Mouse (Mus musculus) MEL (cell line): Measurements from ENCODE around the gene Pakap. TPM values are rescaled to one million over a fixed set of nuclear protein-coding genes. Genes with fewer than 3 reads are reported as not detected.

Experiments
- DNase-seq: peaks from one replicate; pipeline ENCODE4 v3.0.0; 2011; ENCODE audit warnings: low read depth, low spot score
- H3K27ac ChIP-seq: 2 replicates; pipeline ENCODE4 v1.5.1; 2012; ENCODE audit warnings: low read depth, mild to moderate bottlenecking, control low read depth, low read length, moderate library complexity; ENCODE audit not compliant: control insufficient read depth
- H3K27me3 ChIP-seq, 2 experiments: fragments of 150-350 bp in 1 of 2; sonication (generic) in 1 of 2; 2 replicates each; pipeline ENCODE4 v1.6.1; 2012; ENCODE audit warnings: low read length in 2 of 2, mild to moderate bottlenecking in 2 of 2, improper control_type of control experiment in 1 of 2, moderate library complexity in 1 of 2; ENCODE audit not compliant: insufficient read depth in 2 of 2, control insufficient read depth in 1 of 2
- H3K36me3 ChIP-seq, 2 experiments: 2 replicates each; pipeline ENCODE4 v1.6.1; 2012 to 2014; ENCODE audit warnings: low read length in 2 of 2, improper control_type of control experiment in 1 of 2, inconsistent platforms in 1 of 2, mild to moderate bottlenecking in 1 of 2; ENCODE audit not compliant: insufficient read depth in 2 of 2, control insufficient read depth in 1 of 2
- H3K4me1 ChIP-seq, 2 experiments: fragments of 150-350 bp in 1 of 2; sonication (generic) in 1 of 2; 2 replicates each; pipeline ENCODE4 v1.6.1; 2012; ENCODE audit warnings: low read length in 2 of 2, improper control_type of control experiment in 1 of 2, mild to moderate bottlenecking in 1 of 2; ENCODE audit not compliant: insufficient read depth in 2 of 2, control insufficient read depth in 1 of 2
- H3K4me3 ChIP-seq, 2 experiments: fragments of 150-350 bp in 1 of 2; sonication (generic) in 1 of 2; 2 replicates each; pipeline ENCODE4 v1.5.1; 2012; ENCODE audit warnings: low read depth in 2 of 2, low read length in 2 of 2, mild to moderate bottlenecking in 2 of 2, moderate library complexity in 2 of 2, control low read depth in 1 of 2, improper control_type of control experiment in 1 of 2; ENCODE audit not compliant: control insufficient read depth in 1 of 2, insufficient read depth in 1 of 2
- H3K79me2 ChIP-seq: 2 replicates; pipeline ENCODE4 v1.6.1; 2012; ENCODE audit warnings: mild to moderate bottlenecking, low read length, moderate library complexity; ENCODE audit not compliant: control insufficient read depth, poor library complexity, insufficient read depth
- H3K9ac ChIP-seq: 2 replicates; pipeline ENCODE4 v1.6.1; 2012; ENCODE audit warnings: low read depth, mild to moderate bottlenecking, control low read depth, low read length, moderate library complexity; ENCODE audit not compliant: control insufficient read depth, poor library complexity, severe bottlenecking
- H3K9me3 ChIP-seq: fragments of 150-350 bp; sonication (generic); replicated peaks from 2 replicates; pipeline ENCODE4 v1.6.1; 2012; ENCODE audit warnings: mild to moderate bottlenecking, low read length, improper control_type of control experiment, moderate library complexity; ENCODE audit not compliant: insufficient read depth
- ELF1 ChIP-seq: IDR thresholded peaks from 2 replicates; pipeline ENCODE4 v1.6.1; 2014; ENCODE audit warnings: low read depth, mild to moderate bottlenecking, inconsistent platforms, low read length, improper control_type of control experiment, moderate library complexity
- ETS1 ChIP-seq: IDR thresholded peaks from 2 replicates; pipeline ENCODE4 v1.6.1; 2012; ENCODE audit warnings: low read depth, mild to moderate bottlenecking, inconsistent platforms, low read length, improper control_type of control experiment, moderate library complexity
- GABPA ChIP-seq: IDR thresholded peaks from 2 replicates; pipeline ENCODE4 v1.6.1; 2012; ENCODE audit warnings: low read depth, mild to moderate bottlenecking, inconsistent platforms, low read length, improper control_type of control experiment, moderate library complexity
- HCFC1 ChIP-seq: IDR thresholded peaks from 2 replicates; pipeline ENCODE4 v1.6.1; 2012; ENCODE audit warnings: low read depth, mild to moderate bottlenecking, inconsistent platforms, low read length, improper control_type of control experiment, moderate library complexity
- JUND ChIP-seq: IDR thresholded peaks from 2 replicates; pipeline ENCODE4 v1.6.1; 2011; ENCODE audit warnings: low read depth, mild to moderate bottlenecking, improper control_type of control experiment, low read length
- MAFK ChIP-seq: IDR thresholded peaks from 2 replicates; pipeline ENCODE4 v1.6.1; 2011; ENCODE audit warnings: low read depth, mild to moderate bottlenecking, low read length, improper control_type of control experiment, borderline replicate concordance
- MEF2A ChIP-seq: IDR thresholded peaks from 2 replicates; pipeline ENCODE4 v1.6.1; 2014; ENCODE audit warnings: low read depth, mild to moderate bottlenecking, inconsistent platforms, low read length, improper control_type of control experiment; ENCODE audit not compliant: poor library complexity, insufficient replicate concordance, severe bottlenecking; ENCODE audit errors: extremely low read depth
- MXI1 ChIP-seq: IDR thresholded peaks from 2 replicates; pipeline ENCODE4 v1.6.1; 2011; ENCODE audit warnings: mild to moderate bottlenecking, low read depth, low read length, improper control_type of control experiment
- MYB ChIP-seq: IDR thresholded peaks from 2 replicates; pipeline ENCODE4 v1.6.1; 2011; ENCODE audit warnings: mild to moderate bottlenecking, low read depth, low read length, improper control_type of control experiment
- MYC ChIP-seq: IDR thresholded peaks from 2 replicates; pipeline ENCODE4 v1.6.1; 2011; ENCODE audit warnings: low read depth, mild to moderate bottlenecking, low read length, improper control_type of control experiment, moderate library complexity
- NELFE ChIP-seq: IDR thresholded peaks from 2 replicates; pipeline ENCODE4 v1.6.1; 2011; ENCODE audit warnings: low read depth, low read length, improper control_type of control experiment
- POLR2AphosphoS2 ChIP-seq: IDR thresholded peaks from 2 replicates; pipeline ENCODE4 v1.6.1; 2011; ENCODE audit warnings: low read length, improper control_type of control experiment
- SIN3A ChIP-seq: IDR thresholded peaks from 2 replicates; pipeline ENCODE4 v1.6.1; 2012; ENCODE audit warnings: low read length, improper control_type of control experiment, inconsistent platforms
- TCF12 ChIP-seq: IDR thresholded peaks from 2 replicates; pipeline ENCODE4 v1.6.1; 2014; ENCODE audit warnings: low read depth, mild to moderate bottlenecking, inconsistent platforms, low read length, improper control_type of control experiment, moderate library complexity
- UBTF ChIP-seq: IDR thresholded peaks from 2 replicates; pipeline ENCODE4 v1.6.1; 2012; ENCODE audit warnings: low read depth, mild to moderate bottlenecking, inconsistent platforms, low read length, improper control_type of control experiment, moderate library complexity, borderline replicate concordance; ENCODE audit not compliant: insufficient read depth
- USF2 ChIP-seq, 2 experiments: IDR thresholded peaks; 2 replicates each; pipeline ENCODE4 v1.6.1; 2011 to 2012; ENCODE audit warnings: improper control_type of control experiment in 2 of 2, low read length in 2 of 2, borderline replicate concordance in 1 of 2, inconsistent platforms in 1 of 2, low read depth in 1 of 2, mild to moderate bottlenecking in 1 of 2; ENCODE audit not compliant: insufficient read depth in 1 of 2
- ZMIZ1 ChIP-seq: IDR thresholded peaks from 2 replicates; pipeline ENCODE4 v1.6.1; 2012; ENCODE audit warnings: low read depth, mild to moderate bottlenecking, inconsistent platforms, low read length, improper control_type of control experiment, moderate library complexity
- polyA plus RNA-seq, 2 experiments: library from polyadenylated mRNA; stranded (reverse) in 1 of 2; unstranded in 1 of 2; fragments of >175 nt in 1 of 2; fragments of >200 nt in 1 of 2; gene quantifications; 2 replicates each; pipeline versions ENCODE4 v1.2.1 to v1.2.4; 2012; ENCODE audit warnings: low replicate concordance in 2 of 2, low read depth in 1 of 2; ENCODE audit not compliant: insufficient read length in 2 of 2, insufficient read depth in 1 of 2, missing spikeins in 1 of 2
- total RNA-seq: library from RNA; depleted of rRNA; stranded (reverse); fragments of 300-350 nt; gene quantifications from 2 replicates; pipeline ENCODE4 v1.2.3, GENCODE M21; 2012

The Pakap gene
- total and polyA plus RNA-seq, 3 experiments, result not detected

GRCm38 (mm10) chr4:57799297-57799696 is 231.3 kb downstream of the Pakap start (continued):
- TF ChIP-seq MYB, result no peak
- no peak for TF ChIP-seq USF2 (IDR thresholded peaks at IDR 0.05; ENCODE audit: borderline replicate concordance in 1 of 2, insufficient read depth in 1 of 2, low read depth in 1 of 2, low read length in 2 of 2)
- peak; percentile 75 for TF ChIP-seq ETS1
- TF ChIP-seq MEF2A, result no peak
- TF ChIP-seq SIN3A, result peak; percentile 76
- TF ChIP-seq GABPA, result no peak
- peak; percentile 92 for TF ChIP-seq TCF12
- TF ChIP-seq JUND, result no peak
- no peak for TF ChIP-seq ELF1
- no peak for TF ChIP-seq MAFK
- no peak for TF ChIP-seq POLR2AphosphoS2
- TF ChIP-seq ZMIZ1, result no peak

DNA sequence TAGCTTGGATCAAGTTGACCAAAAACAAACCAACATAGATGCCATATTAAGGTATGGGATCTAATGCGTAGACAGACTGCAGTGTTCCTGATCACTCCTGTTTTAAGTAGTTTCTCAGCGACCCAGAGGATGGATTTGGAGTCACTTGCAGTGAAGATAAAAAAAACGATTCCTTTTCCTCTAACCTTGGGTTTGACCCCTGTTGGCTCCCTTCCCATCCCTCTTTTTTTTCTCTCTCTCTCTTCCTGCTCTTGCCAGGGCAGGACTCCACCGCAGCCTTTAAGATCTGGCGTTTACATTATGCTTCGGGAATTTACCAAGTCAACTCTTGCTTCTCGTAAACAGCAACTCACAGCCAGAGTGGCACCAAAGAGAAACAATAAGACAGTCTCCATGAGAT is 233.3 kb downstream of the Pakap start:
- no peak for DNase-seq

GRCm38 (mm10) chr4:57801986-57802385 is 234.0 kb downstream of the Pakap start:
- no peak overlapping the region for H3K4me3 ChIP-seq
- H3K27me3 ChIP-seq, result no peaks in the 10 kb centered on the region
- H3K27ac ChIP-seq, result no peak overlapping the region
- H3K9ac ChIP-seq, result no peak overlapping the region
- TF ChIP-seq UBTF, result no peak
- no peak for TF ChIP-seq TCF12
- no peak for TF ChIP-seq MYC
- no peak for DNase-seq
- H3K36me3 ChIP-seq, result peaks cover 0 to 10% of the 10 kb centered on the region in 2 experiments; a peak in 2 of 4 replicates
- H3K9me3 ChIP-seq, result no peaks in the 10 kb centered on the region
- H3K79me2 ChIP-seq, result no peaks in the 10 kb centered on the region
- peaks cover 7 to 20% of the 10 kb centered on the region in 2 experiments for H3K4me1 ChIP-seq

More for the DNA sequence above, 233.3 kb downstream of the Pakap start:
- H3K79me2 ChIP-seq, result no peaks in the 10 kb centered on the region
- no peaks in the 10 kb centered on the region for H3K27me3 ChIP-seq
- H3K9ac ChIP-seq, result no peak overlapping the region
- H3K27ac ChIP-seq, result no peak overlapping the region
- H3K36me3 ChIP-seq, result peaks cover 0 to 15% of the 10 kb centered on the region in 2 experiments; a peak in 2 of 4 replicates
- TF ChIP-seq HCFC1 (no peak), MXI1 (no peak), JUND (no peak), NELFE (no peak)
- no peaks in the 10 kb centered on the region for H3K9me3 ChIP-seq
- peaks cover 13 to 21% of the 10 kb centered on the region in 2 experiments for H3K4me1 ChIP-seq
- no peak overlapping the region for H3K4me3 ChIP-seq
